Mouse (Mus musculus): ENCODE data around the gene 1700012B09Rik.

1700012B09Rik gene

DNA sequence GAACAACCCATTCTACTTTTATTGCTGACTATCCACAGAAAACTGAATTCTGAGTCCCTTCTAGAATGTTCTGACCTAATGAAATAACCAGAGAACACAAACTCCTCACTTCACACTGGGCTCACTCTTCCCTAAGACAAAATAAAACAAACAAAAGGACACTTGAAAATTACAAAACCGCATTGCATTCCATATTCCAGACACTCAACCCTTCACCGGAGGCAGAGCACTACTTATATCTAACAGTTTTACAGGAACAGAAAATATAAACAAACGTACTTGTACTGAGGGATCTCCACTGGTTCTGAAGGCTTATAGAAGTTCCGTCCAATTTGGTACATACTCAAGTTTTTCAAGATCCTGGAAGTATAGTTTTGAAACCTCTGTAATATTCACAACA is 42.5 kb downstream of the 1700012B09Rik start:
- no peak for DNase-seq

DNA sequence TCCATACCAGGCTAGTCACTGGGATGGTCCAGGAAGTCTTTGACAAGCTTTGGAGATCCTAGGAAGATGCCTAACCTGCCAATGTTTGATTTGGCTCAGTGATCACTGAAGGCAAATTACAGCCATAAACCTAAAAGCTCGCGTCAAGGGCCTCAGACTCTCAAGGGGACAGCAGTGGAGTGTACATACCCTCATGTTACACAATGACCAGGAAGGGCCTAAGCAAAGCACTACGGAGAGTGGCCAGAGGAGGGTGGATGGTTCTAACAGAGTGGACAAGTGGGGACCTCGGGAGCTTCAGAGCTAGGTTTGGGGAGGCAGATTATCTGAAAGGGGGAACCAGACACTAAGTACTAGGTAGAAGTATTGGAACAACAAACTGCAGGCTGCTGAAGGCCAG is 44.2 kb downstream of the 1700012B09Rik start:
- no peak for DNase-seq

DNA sequence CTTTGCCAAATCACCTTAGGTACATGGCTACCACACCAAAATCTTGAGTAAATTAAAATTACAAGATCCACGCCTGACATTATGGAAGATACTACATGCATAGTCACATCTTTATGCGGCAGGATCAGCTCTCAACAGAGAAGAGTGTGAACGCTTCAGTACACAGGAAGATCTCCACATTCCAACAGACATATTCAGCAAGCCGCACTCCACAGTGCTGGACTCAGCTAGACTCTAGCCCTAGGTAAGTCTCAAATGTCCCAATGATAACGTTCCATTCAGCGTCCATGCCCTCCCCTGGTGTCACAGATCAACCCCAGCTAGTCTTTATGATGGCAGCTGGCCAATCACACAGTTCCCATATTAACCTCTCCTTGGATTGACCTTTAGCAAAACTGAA is 44.8 kb downstream of the 1700012B09Rik start:
- no peak for DNase-seq

DNA sequence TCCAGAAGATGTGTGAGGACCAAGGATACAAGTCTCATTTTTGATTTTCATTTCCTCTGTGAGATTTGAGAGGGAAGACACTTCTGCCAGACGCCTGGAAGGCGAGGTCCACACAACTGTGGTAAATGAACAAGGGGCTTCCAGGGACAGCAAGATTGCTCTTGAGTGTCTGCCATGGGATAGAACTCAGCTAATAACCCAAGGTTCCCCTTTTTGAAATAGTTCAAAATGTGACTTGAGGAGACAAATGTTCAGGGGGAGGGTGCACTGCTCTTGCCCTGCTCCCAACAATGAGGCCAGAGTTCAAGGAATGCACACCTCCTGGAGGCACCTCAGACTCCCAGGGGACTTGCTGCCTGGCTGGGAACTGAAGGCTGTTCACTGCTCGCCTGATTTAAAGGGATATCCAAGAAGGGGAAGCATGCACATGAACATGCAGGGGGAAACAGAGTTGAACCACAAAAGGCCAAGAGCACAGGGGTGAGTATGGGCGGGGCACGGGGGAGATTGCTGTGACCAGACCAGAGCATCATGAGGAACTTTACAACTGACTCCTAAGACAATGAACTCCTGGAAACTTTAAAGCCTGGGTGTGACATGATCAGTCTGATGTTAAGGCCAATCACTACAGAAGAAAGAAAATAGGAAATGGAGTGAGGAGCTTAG is 45.9 kb downstream of the 1700012B09Rik start:
- DNase-seq: no peak

DNA sequence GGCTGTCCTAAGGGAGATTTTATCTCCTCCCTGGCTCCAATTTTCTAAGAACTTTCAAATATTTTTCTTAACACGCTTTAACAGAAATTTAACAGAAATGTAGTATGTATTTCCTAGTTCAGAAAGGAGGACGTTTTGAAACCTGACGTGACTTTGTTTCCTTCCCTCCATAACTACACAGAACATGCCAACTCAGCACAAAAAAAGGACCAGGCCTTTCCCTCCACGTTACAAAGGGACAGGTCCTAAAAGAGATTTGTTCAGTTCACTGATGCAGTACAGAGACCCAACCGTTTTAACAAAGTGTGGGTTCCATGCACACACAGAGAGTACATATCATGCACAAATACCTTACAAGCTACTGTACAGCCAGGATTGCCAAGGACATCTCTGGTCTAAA is 49.2 kb downstream of the 1700012B09Rik start:
- DNase-seq: no peak

DNA sequence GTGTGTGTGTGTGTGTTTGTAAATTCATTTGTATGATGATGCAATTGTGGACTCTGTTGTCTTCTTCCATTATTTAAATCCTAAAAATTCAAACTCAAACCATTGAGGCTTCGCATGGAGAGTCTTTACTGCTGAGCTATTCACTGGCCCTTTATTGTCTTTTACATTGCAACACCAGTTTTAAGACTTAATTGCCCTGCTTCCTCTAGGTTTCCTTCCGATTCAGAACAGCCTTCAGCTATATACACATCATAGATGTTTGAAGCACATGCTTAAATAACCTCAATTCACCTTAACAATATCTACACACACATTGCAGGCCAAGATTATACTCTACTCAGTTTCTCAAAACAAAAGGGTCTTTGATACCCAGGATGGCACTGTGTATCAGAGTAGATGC is 50.4 kb downstream of the 1700012B09Rik start:
- DNase-seq: no peak

DNA sequence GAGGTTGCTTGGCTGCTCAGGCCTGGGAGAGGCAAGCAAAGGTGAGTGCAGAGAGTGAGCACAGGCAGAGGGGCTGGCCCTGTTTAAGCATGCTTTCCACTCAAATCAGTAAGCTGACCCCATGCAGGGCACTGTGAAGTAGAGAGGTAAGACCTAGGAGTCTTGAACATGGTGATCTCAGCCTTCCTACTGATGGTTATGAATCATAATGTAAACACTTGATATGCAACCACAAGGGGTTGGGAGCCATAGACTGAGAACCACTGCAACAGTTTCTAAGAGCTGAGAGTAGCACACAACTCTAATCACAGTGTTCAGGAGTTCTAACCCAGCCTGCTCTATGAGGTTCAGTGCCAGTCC is 52.5 kb downstream of the 1700012B09Rik start:
- DNase-seq: no peak

DNA sequence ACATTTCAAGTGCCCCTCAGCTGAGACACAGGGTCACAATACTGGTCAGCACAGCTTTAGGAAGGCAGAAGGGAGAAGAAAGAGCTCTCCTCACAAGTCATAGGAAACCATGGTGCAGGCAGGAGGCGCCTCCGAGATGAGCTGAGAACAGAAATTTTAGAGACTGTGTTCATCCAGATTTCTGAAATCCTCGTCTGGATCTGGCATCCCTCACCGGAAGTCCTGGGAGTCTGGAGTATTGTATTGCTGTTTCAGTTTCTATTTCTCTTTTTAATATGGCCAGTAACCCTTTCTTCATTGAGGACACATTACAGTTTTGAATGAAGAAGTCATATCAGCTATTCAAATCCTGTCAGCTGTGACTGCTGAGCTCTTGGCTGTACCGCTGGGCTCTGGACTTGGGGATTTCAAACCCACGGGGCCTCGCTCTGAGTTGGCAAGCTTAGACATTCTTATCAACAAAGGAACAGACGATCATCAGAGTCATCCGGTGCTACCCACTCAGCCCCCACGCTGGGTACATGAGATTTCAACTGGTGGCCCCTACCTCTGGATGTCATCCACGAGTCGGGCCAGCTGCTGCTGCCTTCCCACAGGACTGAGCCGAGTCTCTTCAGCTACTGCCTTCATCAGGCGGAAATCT is 53.0 kb downstream of the 1700012B09Rik start:
- DNase-seq: peak; percentile 17 to 26

DNA sequence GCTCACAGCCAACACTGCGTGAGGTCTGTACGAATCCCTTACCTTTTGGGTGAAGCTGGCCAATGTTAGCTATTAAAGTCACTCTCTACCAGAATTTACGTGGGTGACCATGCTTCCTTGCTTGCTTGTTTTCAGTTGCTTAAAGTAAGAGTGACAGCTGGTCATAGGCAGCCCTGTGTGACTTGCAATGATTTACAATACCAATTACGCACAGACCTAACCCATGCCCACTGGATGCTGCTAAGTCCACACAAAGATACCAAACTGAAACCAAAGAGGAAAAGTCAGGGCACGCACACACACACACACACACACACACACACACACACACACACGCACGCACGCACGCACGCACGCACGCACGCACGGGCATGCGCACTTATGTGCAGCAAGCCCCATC is 55.6 kb downstream of the 1700012B09Rik start:
- no peak for DNase-seq

DNA sequence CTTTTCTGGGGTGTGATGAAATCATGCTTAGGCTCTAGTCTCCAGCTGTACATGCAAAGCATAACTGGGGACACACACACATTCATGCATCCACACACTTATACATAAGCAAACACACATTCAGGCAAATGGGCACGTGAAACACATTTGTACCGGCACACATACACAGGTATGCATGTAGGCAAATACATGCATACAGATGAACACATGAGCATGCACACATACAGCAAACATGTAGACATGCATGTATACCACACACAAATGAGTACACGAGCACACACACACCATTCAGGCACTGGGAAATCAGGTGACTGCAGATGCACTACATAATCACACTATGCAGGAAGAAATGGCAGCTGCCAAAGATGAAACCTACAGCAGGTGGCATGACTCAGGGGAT is 59.9 kb downstream of the 1700012B09Rik start:
- no peak for DNase-seq
